Mouse (Mus musculus) stomach, postnatal 0 days (tissue): ENCODE data around the gene Gm4340.
"Not testable (repeated sequence)": the region's sequence is repeated elsewhere in the genome, so short reads cannot be mapped to it uniquely, and the experiment has no call there.

Experiments used
- CTCF ChIP-seq: IDR thresholded peaks from 2 replicates; pipeline ENCODE4 v1.5.1; 2016; ENCODE audit warnings: antibody characterized with exemption, low read depth, mild to moderate bottlenecking, moderate library complexity
- EP300 ChIP-seq: optimal IDR thresholded peaks from 2 replicates; pipeline ENCODE3; 2016; ENCODE audit warnings: antibody characterized with exemption

- not testable (repeated sequence) for TF ChIP-seq CTCF, EP300
Measured at GRCm38 (mm10) chr10:104151197-104151596, 42.6 kb upstream of the Gm4340 start, which contains the start of gene Gm6763.
